Mouse (Mus musculus) embryonic facial prominence, embryonic 12.5 days (tissue): ENCODE data around the gene Cdc27. TPM values are rescaled to one million over a fixed set of nuclear protein-coding genes. Genes with fewer than 3 reads are reported as not detected.

Experiments used
- ATAC-seq: fragments of 200-750 bp; cut with Nextera tagmentation; 2 replicates; pipeline ENCODE4 v1.8.0; 2017; ENCODE audit not compliant: insufficient number of reproducible peaks, insufficient read depth, low FRiP score, low TSS enrichment
- H3K27ac ChIP-seq: fragments of 300-500 bp; sonication (generic); 2 replicates; pipeline ENCODE4 v1.5.1; 2016; ENCODE audit warnings: mild to moderate bottlenecking
- H3K27me3 ChIP-seq: fragments of 300-500 bp; sonication (generic); 2 replicates; pipeline ENCODE4 v1.6.1; 2016; ENCODE audit warnings: mild to moderate bottlenecking, moderate library complexity
- H3K36me3 ChIP-seq: fragments of 300-500 bp; sonication (generic); 2 replicates; pipeline ENCODE4 v1.6.1; 2016; ENCODE audit warnings: mild to moderate bottlenecking
- H3K4me1 ChIP-seq: fragments of 300-500 bp; sonication (generic); 2 replicates; pipeline ENCODE4 v1.6.1; 2016
- H3K4me2 ChIP-seq: fragments of 300-500 bp; sonication (generic); replicated peaks from 2 replicates; pipeline ENCODE4 v1.6.1; 2016; ENCODE audit warnings: mild to moderate bottlenecking, moderate library complexity
- H3K4me3 ChIP-seq: fragments of 300-500 bp; sonication (generic); 2 replicates; pipeline ENCODE4 v1.5.1; 2016; ENCODE audit warnings: mild to moderate bottlenecking
- H3K9ac ChIP-seq: fragments of 300-500 bp; sonication (generic); 2 replicates; pipeline ENCODE4 v1.6.1; 2016; ENCODE audit warnings: mild to moderate bottlenecking, moderate library complexity
- H3K9me3 ChIP-seq: fragments of 300-500 bp; sonication (generic); 2 replicates; pipeline ENCODE4 v1.6.1; 2016; ENCODE audit warnings: mild to moderate bottlenecking, moderate library complexity
- WGBS: fragments of 180-500 bp; shearing (Covaris S2); methylation state at CpG from one replicate; pipeline ENCODE4 v1.1.7; 2016; 5-methylcytosine and 5-hydroxymethylcytosine counted together
- polyA plus RNA-seq: library from polyadenylated mRNA; unstranded; fragments of >200 nt; fragmentation: Nextera tagmentation; extraction: Ambion mirVana; gene quantifications from 2 replicates; pipeline ENCODE4 v1.2.1, GENCODE M21; 2016

Cdc27 gene
- polyA plus RNA-seq, result 48.5 and 52.1 TPM in 2 replicates

- ATAC-seq, result peak; percentile 92
- Histone ChIP-seq H3K9me3 (no peaks in the 10 kb centered on the region), H3K27me3 (no peaks in the 10 kb centered on the region), H3K4me2 (peak within 1 kb of the TSS; percentile 64), H3K9ac (peak within 1 kb of the TSS; percentile 98), H3K36me3 (0 out of 2 replicates have a peak, but pooled peaks cover under 1% of the 10 kb centered on the region), H3K4me3 (peak within 1 kb of the TSS; percentile 92), H3K27ac (peak within 1 kb of the TSS; percentile 92), H3K4me1 (peaks cover 10% of the 10 kb centered on the region; the same call in 1 of the 2 replicates)
- WGBS, result under 1% methylated on average over 35 of the region's 35 CpGs
These were observed at the start of gene Cdc27, which contains the start of gene Myl4 for GRCm38 (mm10) chr11:104550406-104550974. Cdc27 (minus strand) TSS chr11:104550620. Myl4 (plus strand) TSS chr11:104550663.

- Histone ChIP-seq H3K9ac (no peak overlapping the region), H3K27ac (no peak overlapping the region), H3K4me1 (no peaks in the 10 kb centered on the region), H3K4me2 (no peak overlapping the region), H3K4me3 (no peak overlapping the region), H3K9me3 (no peaks in the 10 kb centered on the region), H3K27me3 (no peaks in the 10 kb centered on the region), H3K36me3 (no peaks in the 10 kb centered on the region)
- WGBS, result 84% methylated on average over 13 of the region's 13 CpGs
- ATAC-seq, result no peak
These were observed 49.0 kb upstream of the Cdc27 start for GRCm38 (mm10) chr11:104599265-104599945.

GRCm38 (mm10) chr11:104596365-104596764 lies 45.9 kb upstream of the Cdc27 start:
- Histone ChIP-seq H3K4me3 (no peak overlapping the region), H3K27me3 (no peaks in the 10 kb centered on the region), H3K4me1 (no peaks in the 10 kb centered on the region), H3K27ac (no peak overlapping the region), H3K9ac (no peak overlapping the region), H3K4me2 (no peak overlapping the region), H3K36me3 (no peaks in the 10 kb centered on the region), H3K9me3 (no peaks in the 10 kb centered on the region)
- no peak for ATAC-seq
- 66% methylated on average over 10 of the region's 10 CpGs for WGBS

- ATAC-seq, result no peak
- Histone ChIP-seq H3K9ac (no peak overlapping the region), H3K36me3 (no peaks in the 10 kb centered on the region), H3K4me2 (no peak overlapping the region), H3K27ac (no peak overlapping the region), H3K9me3 (no peaks in the 10 kb centered on the region), H3K4me3 (no peak overlapping the region), H3K27me3 (no peaks in the 10 kb centered on the region), H3K4me1 (no peaks in the 10 kb centered on the region)
- WGBS, result 44% methylated on average over 13 of the region's 13 CpGs
These were observed 41.8 kb upstream of the Cdc27 start for GRCm38 (mm10) chr11:104592066-104592835.

- under 1% methylated on average over 8 of the region's 8 CpGs for WGBS
- H3K4me2 ChIP-seq, result no peak overlapping the region
- no peak overlapping the region for H3K9ac ChIP-seq
- no peak overlapping the region for H3K27ac ChIP-seq
- no peak overlapping the region for H3K4me3 ChIP-seq
- no peaks in the 10 kb centered on the region for H3K36me3 ChIP-seq
- H3K9me3 ChIP-seq, result no peaks in the 10 kb centered on the region
- H3K27me3 ChIP-seq, result no peaks in the 10 kb centered on the region
- ATAC-seq, result peak; percentile 56; the same call in 1 of the 2 replicates
- no peaks in the 10 kb centered on the region for H3K4me1 ChIP-seq
These were observed 39.7 kb upstream of the Cdc27 start for GRCm38 (mm10) chr11:104590148-104590547.

- H3K9me3 ChIP-seq, result no peaks in the 10 kb centered on the region
- no peak overlapping the region for H3K27ac ChIP-seq
- no peak for ATAC-seq
- H3K4me3 ChIP-seq, result no peak overlapping the region
- no peaks in the 10 kb centered on the region for H3K36me3 ChIP-seq
- no peaks in the 10 kb centered on the region for H3K27me3 ChIP-seq
- 80% methylated on average over 1 of the region's 1 CpGs for WGBS
- no peak overlapping the region for H3K9ac ChIP-seq
- no peak overlapping the region for H3K4me2 ChIP-seq
- no peaks in the 10 kb centered on the region for H3K4me1 ChIP-seq
These were observed 39.1 kb upstream of the Cdc27 start for GRCm38 (mm10) chr11:104589570-104589969.

- WGBS, result 88% methylated on average over 2 of the region's 2 CpGs
- no peak overlapping the region for H3K27ac ChIP-seq
- ATAC-seq, result no peak
These were observed 38.1 kb upstream of the Cdc27 start for GRCm38 (mm10) chr11:104588513-104588912.

GRCm38 (mm10) chr11:104587904-104588303 lies 37.5 kb upstream of the Cdc27 start:
- H3K36me3 ChIP-seq, result no peaks in the 10 kb centered on the region
- no peak overlapping the region for H3K27ac ChIP-seq
- no peak overlapping the region for H3K4me2 ChIP-seq
- H3K27me3 ChIP-seq, result no peaks in the 10 kb centered on the region
- H3K4me1 ChIP-seq, result no peaks in the 10 kb centered on the region
- no peak overlapping the region for H3K4me3 ChIP-seq
- no peaks in the 10 kb centered on the region for H3K9me3 ChIP-seq
- H3K9ac ChIP-seq, result no peak overlapping the region
- ATAC-seq, result no peak
- WGBS, result 90% methylated on average over 9 of the region's 9 CpGs

More at GRCm38 (mm10) chr11:104588513-104588912, 38.1 kb upstream of the Cdc27 start:
- Histone ChIP-seq H3K4me3 (no peak overlapping the region), H3K4me1 (no peaks in the 10 kb centered on the region), H3K4me2 (no peak overlapping the region), H3K9me3 (no peaks in the 10 kb centered on the region), H3K9ac (no peak overlapping the region), H3K36me3 (no peaks in the 10 kb centered on the region), H3K27me3 (no peaks in the 10 kb centered on the region)

GRCm38 (mm10) chr11:104585495-104585894 lies 35.1 kb upstream of the Cdc27 start:
- H3K4me1 ChIP-seq, result peaks cover 12% of the 10 kb centered on the region; the same call in 1 of the 2 replicates
- no peaks in the 10 kb centered on the region for H3K36me3 ChIP-seq
- no peak for ATAC-seq
- no peak overlapping the region for H3K9ac ChIP-seq
- H3K4me2 ChIP-seq, result no peak overlapping the region
- no peak overlapping the region for H3K27ac ChIP-seq
- H3K27me3 ChIP-seq, result peaks cover under 1% of the 10 kb centered on the region; the same call in 1 of the 2 replicates
- H3K4me3 ChIP-seq, result no peak overlapping the region
- H3K9me3 ChIP-seq, result no peaks in the 10 kb centered on the region
- WGBS, result 78% methylated on average over 5 of the region's 5 CpGs

GRCm38 (mm10) chr11:104582630-104583364 lies 32.4 kb upstream of the Cdc27 start:
- H3K9ac ChIP-seq, result no peak overlapping the region
- ATAC-seq, result no peak
- H3K4me2 ChIP-seq, result no peak overlapping the region
- no peaks in the 10 kb centered on the region for H3K9me3 ChIP-seq
- H3K4me3 ChIP-seq, result no peak overlapping the region
- WGBS, result 62% methylated on average over 13 of the region's 13 CpGs
- H3K27ac ChIP-seq, result no peak overlapping the region
- peaks cover 12% of the 10 kb centered on the region; the same call in 1 of the 2 replicates for H3K4me1 ChIP-seq
- H3K36me3 ChIP-seq, result no peaks in the 10 kb centered on the region
- peaks cover 3% of the 10 kb centered on the region; the same call in 1 of the 2 replicates for H3K27me3 ChIP-seq

GRCm38 (mm10) chr11:104582308-104582606 lies 31.8 kb upstream of the Cdc27 start:
- ATAC-seq, result no peak
- Histone ChIP-seq H3K36me3 (no peaks in the 10 kb centered on the region), H3K4me2 (no peak overlapping the region), H3K4me3 (no peak overlapping the region), H3K9ac (no peak overlapping the region), H3K27me3 (peaks cover 3% of the 10 kb centered on the region; the same call in 1 of the 2 replicates), H3K27ac (no peak overlapping the region), H3K4me1 (peaks cover 12% of the 10 kb centered on the region; the same call in 1 of the 2 replicates), H3K9me3 (no peaks in the 10 kb centered on the region)
- 86% methylated on average over 2 of the region's 2 CpGs for WGBS
